Mouse (Mus musculus): ENCODE data around the gene Mllt6. TPM values are rescaled to one million over a fixed set of nuclear protein-coding genes. Genes with fewer than 3 reads are reported as not detected.
A peak's percentile ranks its signal among the peaks of the same experiment; 100 is the strongest.

The Mllt6 gene
- polyA plus RNA-seq, 1 experiment, result 48.7 TPM

DNA sequence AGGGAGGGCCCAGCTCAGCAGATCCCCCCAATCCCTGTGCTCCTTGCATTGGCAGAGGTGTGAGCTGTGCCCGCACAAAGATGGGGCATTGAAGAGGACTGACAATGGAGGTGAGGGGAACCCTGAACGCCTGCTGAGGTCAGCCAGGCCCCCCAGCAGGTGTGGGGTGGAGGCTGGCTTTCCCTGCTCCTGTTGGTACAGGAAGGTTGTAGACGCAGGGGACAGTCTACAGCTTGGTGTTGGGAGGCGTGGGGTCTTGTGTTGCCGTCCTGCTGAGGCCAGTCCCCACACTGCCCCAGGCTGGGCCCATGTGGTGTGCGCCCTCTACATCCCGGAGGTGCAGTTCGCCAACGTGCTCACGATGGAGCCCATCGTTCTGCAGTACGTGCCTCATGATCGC, 2.2 kb downstream of the Mllt6 start:
- Histone ChIP-seq H3K4me3 (ENCODE audit: insufficient read depth, low read length) (no peak overlapping the region), H3K4me1 (ENCODE audit: control insufficient read depth, insufficient read depth, low read length) (peaks cover 15% of the 10 kb centered on the region), H3K27ac (ENCODE audit: insufficient read depth, low read depth, low read length) (no peak overlapping the region)
- TF ChIP-seq CTCF (IDR thresholded peaks at IDR 0.05; ENCODE audit: low read depth, low read length) (no peak), POLR2A (IDR thresholded peaks at IDR 0.05; ENCODE audit: borderline replicate concordance, low read depth, low read length) (no peak)

DNA sequence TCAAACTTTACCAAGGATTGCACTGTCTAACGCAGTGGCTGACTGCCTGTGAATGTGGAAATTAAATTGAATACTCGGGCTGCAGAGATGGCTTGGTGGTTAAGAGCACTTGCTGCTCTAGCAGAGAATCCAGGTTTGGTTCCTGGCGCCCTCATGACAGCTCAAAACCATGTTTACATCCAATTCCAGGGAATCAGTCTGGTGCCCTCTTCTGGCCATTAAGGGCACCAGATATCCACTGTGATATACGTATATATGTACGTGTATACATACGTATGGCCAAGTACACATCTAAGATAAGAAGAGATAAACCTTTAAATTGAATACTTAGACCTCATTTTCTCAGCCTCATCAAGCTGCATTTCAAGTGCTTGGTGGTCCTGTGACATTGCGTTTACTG, 3.0 kb downstream of the Mllt6 start:
- Histone ChIP-seq H3K4me3 (ENCODE audit: insufficient read depth, low read length) (no peak overlapping the region), H3K4me1 (ENCODE audit: control insufficient read depth, insufficient read depth, low read length) (peaks cover 10% of the 10 kb centered on the region), H3K27ac (ENCODE audit: insufficient read depth, low read depth, low read length) (no peak overlapping the region)
- TF ChIP-seq POLR2A (IDR thresholded peaks at IDR 0.05; ENCODE audit: borderline replicate concordance, low read depth, low read length) (no peak), CTCF (IDR thresholded peaks at IDR 0.05; ENCODE audit: low read depth, low read length) (0 out of 2 replicates have a peak, but pooled peaks have one; percentile 10)

DNA sequence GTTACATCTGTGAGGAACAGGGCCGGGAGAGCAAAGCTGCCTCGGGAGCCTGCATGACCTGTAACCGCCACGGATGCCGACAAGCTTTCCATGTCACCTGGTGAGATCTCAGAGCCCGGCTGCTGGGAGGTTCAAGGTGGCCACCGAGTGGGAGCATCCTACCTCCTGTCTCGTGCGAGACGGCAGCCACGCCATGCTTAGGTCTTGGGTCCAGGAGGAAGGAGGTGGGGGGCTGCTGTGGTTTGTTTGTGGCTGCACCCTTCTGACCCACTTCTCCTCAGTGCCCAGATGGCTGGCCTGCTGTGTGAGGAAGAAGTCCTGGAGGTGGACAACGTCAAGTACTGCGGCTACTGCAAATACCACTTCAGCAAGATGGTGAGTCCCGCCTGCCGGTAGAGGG, 3.6 kb downstream of the Mllt6 start:
- Histone ChIP-seq H3K4me3 (ENCODE audit: insufficient read depth, low read length) (no peak overlapping the region), H3K4me1 (ENCODE audit: control insufficient read depth, insufficient read depth, low read length) (peaks cover 8% of the 10 kb centered on the region), H3K27ac (ENCODE audit: insufficient read depth, low read depth, low read length) (no peak overlapping the region)
- TF ChIP-seq POLR2A (IDR thresholded peaks at IDR 0.05; ENCODE audit: borderline replicate concordance, low read depth, low read length), result no peak
- TF ChIP-seq CTCF (IDR thresholded peaks at IDR 0.05; ENCODE audit: low read depth, low read length), result no peak

DNA sequence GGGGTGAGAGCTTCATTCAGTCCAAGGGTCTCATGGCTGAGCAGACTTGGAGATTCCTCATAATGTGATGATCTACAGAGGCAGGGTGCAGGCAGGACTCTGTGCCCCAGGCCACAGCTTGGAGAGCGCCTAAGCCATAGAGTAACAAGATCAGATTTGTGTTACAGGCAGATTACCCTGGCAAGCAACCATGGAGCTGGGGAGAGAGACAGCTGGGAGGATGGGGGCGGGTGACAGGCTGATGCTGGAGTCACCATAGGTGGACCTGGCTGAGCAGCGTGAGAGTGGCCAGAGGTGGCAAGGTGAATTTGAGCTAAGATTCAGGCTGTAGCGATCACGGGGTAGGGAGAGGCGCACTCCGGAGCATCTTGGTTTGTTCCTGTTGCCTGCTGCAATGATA, 4.9 kb downstream of the Mllt6 start:
- H3K27ac ChIP-seq (ENCODE audit: insufficient read depth, low read depth, low read length), result no peak overlapping the region
- H3K4me1 ChIP-seq (ENCODE audit: control insufficient read depth, insufficient read depth, low read length), result 0 out of 2 replicates have a peak, but pooled peaks cover 2% of the 10 kb centered on the region
- TF ChIP-seq CTCF (IDR thresholded peaks at IDR 0.05; ENCODE audit: low read depth, low read length) (no peak), POLR2A (IDR thresholded peaks at IDR 0.05; ENCODE audit: borderline replicate concordance, low read depth, low read length) (no peak)
- H3K4me3 ChIP-seq (ENCODE audit: insufficient read depth, low read length), result no peak overlapping the region

DNA sequence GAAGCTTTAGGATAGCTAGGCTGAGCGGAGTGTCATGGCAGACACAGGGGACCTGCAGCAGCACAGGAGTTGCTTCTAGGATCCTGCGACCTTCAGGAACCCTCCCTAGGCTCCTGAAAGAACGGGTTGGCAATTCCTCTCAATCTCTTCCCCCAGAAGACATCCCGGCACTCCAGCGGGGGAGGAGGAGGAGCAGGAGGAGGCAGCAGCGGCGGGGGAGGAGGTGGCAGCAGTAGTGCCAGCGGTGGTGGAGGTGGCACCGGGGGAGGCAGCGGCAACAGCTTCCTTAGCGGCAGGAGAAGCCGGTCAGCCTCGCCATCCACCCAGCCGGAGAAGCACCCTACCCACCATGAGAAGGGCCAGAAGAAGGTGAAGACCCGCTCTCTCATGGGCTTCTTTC, 6.1 kb downstream of the Mllt6 start:
- no peak overlapping the region for H3K27ac ChIP-seq (ENCODE audit: insufficient read depth, low read depth, low read length)
- H3K4me3 ChIP-seq (ENCODE audit: insufficient read depth, low read length), result no peak overlapping the region
- no peak for TF ChIP-seq POLR2A (IDR thresholded peaks at IDR 0.05; ENCODE audit: borderline replicate concordance, low read depth, low read length)
- TF ChIP-seq CTCF (IDR thresholded peaks at IDR 0.05; ENCODE audit: low read depth, low read length), result no peak
- 0 out of 2 replicates have a peak, but pooled peaks cover 2% of the 10 kb centered on the region for H3K4me1 ChIP-seq (ENCODE audit: control insufficient read depth, insufficient read depth, low read length)

DNA sequence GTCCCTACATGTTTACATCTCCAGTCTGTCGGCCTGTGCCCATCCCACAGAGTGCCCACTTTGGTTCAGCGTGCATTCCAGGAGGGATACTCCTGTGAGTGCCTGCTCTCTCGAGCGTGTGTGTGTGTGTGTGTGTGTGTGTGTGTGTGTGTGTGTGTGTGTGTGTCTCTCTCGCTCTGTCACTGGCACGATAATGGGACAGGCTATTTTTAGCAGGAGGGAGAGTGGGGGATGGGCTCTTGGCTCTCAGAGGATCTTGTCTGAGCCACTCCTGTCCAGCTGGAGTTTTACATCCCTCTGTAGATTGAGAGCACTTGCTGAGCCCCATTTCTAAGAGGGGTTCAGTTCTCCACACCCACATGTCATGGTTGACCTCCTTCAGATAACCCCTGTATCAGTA, 6.6 kb downstream of the Mllt6 start:
- H3K27ac ChIP-seq (ENCODE audit: insufficient read depth, low read depth, low read length), result no peak overlapping the region
- no peak overlapping the region for H3K4me3 ChIP-seq (ENCODE audit: insufficient read depth, low read length)
- TF ChIP-seq POLR2A (IDR thresholded peaks at IDR 0.05; ENCODE audit: borderline replicate concordance, low read depth, low read length) (no peak), CTCF (IDR thresholded peaks at IDR 0.05; ENCODE audit: low read depth, low read length) (no peak)
- no peaks in the 10 kb centered on the region for H3K4me1 ChIP-seq (ENCODE audit: control insufficient read depth, insufficient read depth, low read length)

DNA sequence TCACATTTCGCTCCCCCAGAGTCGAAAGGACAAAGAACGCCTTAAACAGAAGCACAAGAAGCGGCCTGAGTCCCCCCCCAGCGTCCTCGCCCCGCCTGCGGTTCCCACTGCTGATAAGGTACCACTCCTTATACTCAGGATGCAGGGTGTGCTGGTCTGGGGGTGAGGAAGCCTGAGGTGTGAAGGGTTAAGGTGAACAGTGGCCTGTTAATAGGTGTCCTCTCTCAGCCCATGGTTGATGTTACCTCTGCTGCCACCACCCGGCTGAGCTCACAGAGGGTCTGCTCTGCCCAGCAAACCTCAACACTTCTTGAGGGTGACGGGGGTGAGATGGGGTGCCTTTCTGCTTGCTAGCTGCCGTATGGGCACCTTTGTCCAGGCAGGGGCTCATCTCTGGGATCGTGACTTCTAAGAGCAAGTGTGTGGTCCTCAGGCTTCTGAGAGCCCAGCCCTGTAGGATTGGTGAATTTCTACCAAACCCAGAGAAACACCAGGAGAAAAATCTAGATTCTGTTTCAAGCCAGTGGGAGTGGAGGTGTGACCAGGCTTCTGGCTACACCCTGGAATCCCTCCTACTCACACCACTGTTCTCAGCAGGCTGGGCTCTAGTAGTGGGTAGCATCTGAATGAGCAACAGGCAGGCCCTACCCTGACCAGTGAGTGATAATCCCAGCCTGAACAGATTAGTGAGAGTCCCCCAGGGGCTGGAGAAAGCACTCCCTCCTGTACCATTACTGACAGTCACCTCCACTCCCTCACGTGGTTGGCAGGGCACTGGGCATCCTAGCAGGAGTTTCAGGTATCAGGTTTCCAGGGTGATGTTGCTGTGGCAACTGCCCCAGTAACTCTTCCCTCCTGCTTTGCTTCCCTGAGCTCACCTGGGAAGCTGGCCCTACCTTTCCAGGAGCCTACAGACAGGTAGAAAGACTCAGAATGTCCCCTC, 7.3 kb downstream of the Mllt6 start:
- no peak overlapping the region for H3K4me3 ChIP-seq (ENCODE audit: insufficient read depth, low read length)

DNA sequence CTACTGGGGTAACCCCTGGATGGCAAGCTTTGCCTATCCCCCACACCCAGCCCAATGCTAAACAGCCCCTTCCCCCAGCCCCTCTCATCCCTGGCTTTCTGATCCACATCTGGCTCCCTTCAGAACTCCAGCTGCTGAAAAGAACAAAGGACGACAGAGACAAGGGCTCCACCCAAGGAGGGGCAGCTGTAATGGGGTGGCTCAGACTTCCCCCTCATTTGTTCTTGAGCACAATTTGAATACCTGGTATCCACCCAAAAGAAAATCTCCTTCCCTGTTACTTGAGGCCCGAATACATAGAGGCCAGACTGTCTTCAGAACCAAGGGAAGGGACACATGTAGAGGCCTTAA, 7.9 kb downstream of the Mllt6 start:
- H3K4me1 ChIP-seq (ENCODE audit: control insufficient read depth, insufficient read depth, low read length), result no peaks in the 10 kb centered on the region
- no peak overlapping the region for H3K27ac ChIP-seq (ENCODE audit: insufficient read depth, low read depth, low read length)
- no peak overlapping the region for H3K4me3 ChIP-seq (ENCODE audit: insufficient read depth, low read length)
- TF ChIP-seq POLR2A (IDR thresholded peaks at IDR 0.05; ENCODE audit: borderline replicate concordance, low read depth, low read length) (no peak), CTCF (IDR thresholded peaks at IDR 0.05; ENCODE audit: low read depth, low read length) (no peak)

More for the DNA sequence above, 7.3 kb downstream of the Mllt6 start:
- TF ChIP-seq CTCF (IDR thresholded peaks at IDR 0.05; ENCODE audit: low read depth, low read length), result no peak
- no peak for TF ChIP-seq POLR2A (IDR thresholded peaks at IDR 0.05; ENCODE audit: borderline replicate concordance, low read depth, low read length)
- Histone ChIP-seq H3K4me1 (ENCODE audit: control insufficient read depth, insufficient read depth, low read length) (no peaks in the 10 kb centered on the region), H3K27ac (ENCODE audit: insufficient read depth, low read depth, low read length) (no peak overlapping the region)

DNA sequence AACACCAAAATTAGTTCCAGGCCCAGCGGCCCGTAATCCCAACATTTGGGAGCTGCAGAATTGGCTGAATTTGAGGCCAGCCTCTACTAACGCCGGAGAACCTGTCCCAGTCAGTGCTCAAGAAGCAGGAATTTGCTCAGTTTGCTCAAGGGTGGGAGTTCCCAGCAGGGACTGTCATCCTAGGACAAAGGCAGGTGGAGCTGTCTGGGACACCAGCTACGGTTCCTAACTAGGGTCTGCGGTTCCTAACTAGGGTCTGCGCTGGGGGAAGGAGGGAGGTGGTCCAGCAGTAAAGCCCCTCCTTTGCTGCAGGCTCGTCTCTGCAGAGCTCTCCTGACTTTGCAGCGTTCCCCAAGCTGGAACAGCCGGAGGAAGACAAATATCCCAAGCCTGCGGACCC, 9.9 kb downstream of the Mllt6 start:
- no peak overlapping the region for H3K27ac ChIP-seq (ENCODE audit: insufficient read depth, low read depth, low read length)
- H3K4me3 ChIP-seq (ENCODE audit: insufficient read depth, low read length), result no peak overlapping the region
- no peaks in the 10 kb centered on the region for H3K4me1 ChIP-seq (ENCODE audit: control insufficient read depth, insufficient read depth, low read length)
- no peak for TF ChIP-seq POLR2A (IDR thresholded peaks at IDR 0.05; ENCODE audit: borderline replicate concordance, low read depth, low read length)
- TF ChIP-seq CTCF (IDR thresholded peaks at IDR 0.05; ENCODE audit: low read depth, low read length), result no peak

DNA sequence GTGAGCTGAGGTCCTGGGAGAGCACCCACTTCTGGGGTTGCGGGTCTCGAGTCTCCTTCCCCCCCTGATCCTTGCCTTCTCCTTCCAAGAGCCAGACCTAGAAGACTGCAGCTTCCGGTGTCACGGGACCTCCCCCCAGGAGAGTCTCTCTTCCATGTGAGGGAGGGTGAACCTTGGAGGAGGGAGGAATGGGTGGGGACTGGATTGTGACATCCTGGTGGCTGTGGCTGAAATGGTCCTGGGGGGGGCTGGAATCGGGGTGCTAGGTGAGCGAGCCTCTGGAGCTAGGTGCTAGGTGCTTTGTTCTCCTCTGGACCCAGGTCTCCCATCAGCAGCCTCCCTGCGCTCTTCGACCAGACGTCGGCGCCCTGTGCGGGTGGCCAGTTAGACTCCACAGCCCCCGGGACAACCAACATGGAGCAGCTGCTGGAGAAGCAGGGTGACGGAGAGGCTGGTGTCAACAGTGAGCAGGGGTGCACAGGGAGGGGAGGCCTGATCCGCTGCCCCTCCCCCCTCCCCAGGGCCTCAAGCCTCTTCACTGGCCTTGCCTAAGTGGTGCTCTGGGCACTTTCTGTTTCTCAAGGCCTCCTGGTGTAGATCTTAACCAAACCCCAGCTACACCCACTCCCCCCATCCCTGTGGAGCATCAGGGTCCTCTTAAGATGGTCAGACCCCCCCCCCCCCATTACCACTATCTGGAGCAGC, 13.0 kb downstream of the Mllt6 start:
- no peak overlapping the region for H3K4me3 ChIP-seq (ENCODE audit: insufficient read depth, low read length)
- no peak for TF ChIP-seq POLR2A (IDR thresholded peaks at IDR 0.05; ENCODE audit: borderline replicate concordance, low read depth, low read length)
- TF ChIP-seq CTCF (IDR thresholded peaks at IDR 0.05; ENCODE audit: low read depth, low read length), result no peak
- H3K27ac ChIP-seq (ENCODE audit: insufficient read depth, low read depth, low read length), result no peak overlapping the region
- H3K4me1 ChIP-seq (ENCODE audit: control insufficient read depth, insufficient read depth, low read length), result no peaks in the 10 kb centered on the region
